Mouse (Mus musculus) embryo, embryonic 11 days (tissue): ENCODE results near the gene Chil1.

Experiments
- DNase-seq: peaks from one replicate; pipeline ENCODE4 v3.0.0-alpha.2; 2015

Gene Chil1

GRCm38 (mm10) chr1:134232778-134233531 lies 51.0 kb downstream of the Chil1 start:
- DNase-seq, result no peak

DNA sequence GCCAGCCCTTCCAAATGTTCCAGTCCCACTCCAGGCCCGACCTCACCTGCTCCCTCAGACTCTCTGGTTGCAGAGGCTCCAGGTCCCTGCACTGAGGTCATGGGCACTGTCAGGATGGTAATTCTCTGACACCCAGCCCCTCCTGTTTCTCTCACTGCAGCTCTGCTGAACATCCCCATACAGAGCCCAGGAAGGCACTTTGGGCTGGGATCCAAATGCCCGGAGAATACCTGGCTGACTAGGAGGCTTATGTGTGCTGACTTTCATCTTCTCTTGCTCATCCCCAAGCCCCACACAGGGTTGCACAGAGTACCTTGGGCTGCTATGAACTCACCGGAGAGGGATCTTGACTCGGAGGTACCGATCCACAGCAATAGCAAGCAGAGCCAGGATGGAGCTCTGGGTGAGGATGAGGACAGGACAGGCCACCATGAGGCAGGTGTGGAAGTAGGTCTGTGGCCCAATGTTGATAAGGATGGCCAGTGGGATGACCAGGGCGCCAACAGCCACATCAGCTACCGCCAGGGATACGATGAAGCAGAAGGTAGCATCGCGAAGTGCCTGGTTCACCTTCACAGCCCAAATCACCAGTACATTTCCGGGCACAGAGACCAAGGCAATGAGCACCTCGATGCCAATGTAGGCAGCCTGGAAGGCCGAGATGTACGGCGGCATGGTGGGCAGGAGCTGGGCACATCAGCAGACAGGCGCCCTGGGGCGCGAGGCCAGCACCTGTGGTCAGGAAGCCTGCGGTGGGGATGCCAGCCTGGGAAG lies 51.9 kb downstream of the Chil1 start:
- DNase-seq, result no peak

DNA sequence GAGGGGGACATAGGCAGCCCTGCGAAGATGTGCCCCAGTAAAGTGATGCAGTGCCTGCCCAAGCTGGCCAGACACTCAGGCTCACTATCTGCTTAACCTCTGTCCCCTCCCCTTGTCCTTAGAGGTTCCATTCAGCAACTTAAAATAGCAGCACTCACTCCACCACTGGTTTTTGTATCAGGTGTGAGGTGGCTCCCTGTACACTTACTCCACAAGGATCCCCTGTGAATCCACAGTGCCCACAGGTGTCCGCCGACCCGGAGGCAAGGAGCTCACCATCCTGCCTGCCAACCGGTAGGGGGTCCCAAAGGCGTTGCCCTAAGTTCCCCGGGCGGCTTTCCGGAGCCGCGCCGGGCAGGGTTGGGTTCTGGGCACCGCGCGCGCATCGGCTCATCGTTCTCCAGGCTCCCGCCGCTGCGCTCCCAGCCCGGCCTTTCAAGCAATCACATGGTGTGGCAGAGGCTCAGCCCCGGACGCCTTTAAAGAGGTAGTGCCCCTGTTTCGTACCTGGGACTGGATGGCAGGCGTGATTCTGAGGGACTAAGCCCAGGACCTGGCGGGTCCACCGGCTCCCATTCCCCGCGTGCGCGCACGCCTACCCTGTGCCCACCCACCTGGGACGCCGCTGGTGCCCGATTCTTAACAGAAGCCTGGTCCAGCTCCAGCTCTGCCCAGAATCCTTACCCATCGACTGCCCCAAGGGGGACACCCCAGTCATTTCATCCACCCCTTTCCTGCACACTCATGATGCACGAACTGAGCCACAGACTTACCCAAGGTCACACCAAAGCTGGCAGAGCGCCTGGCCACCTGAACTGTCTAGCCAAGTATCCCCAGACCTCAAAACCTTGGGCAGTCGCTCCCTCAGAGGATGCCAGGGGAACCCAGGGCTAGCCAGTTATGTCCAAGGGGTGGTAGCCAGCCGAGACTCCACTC lies 52.7 kb downstream of the Chil1 start:
- DNase-seq, result peak; percentile 59

DNA sequence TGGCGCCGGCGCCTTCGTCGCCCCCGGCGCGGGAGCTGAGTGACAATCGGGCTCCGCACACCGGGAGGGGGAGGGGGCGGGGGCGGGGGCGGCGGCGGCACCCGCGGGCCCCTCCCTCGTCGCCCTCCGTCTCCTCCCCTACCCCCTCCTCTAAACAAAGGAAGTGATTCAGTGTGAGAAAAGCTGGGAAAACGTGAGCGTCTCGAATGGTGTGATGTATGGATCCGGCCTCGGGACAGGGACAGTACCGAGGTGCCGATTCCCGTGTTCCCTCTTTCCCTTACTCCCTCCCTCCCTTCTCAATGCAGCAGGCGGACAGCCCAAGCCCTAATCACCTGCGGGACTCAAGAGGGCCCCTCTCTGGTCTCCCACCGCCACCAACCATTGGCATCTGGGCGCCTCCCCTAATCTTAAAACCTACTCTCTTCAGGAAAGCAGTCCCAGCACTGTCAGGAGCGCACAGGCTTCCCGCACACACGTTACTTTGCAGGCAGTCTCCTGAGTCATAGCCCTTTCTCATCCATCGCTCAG lies 53.5 kb downstream of the Chil1 start, which contains the start of gene Adora1:
Adora1 (minus strand) TSS at position 41 of the 531 bp plus-strand sequence.
- no peak for DNase-seq

- DNase-seq, result no peak
Observed at GRCm38 (mm10) chr1:134236142-134236541, 54.2 kb downstream of the Chil1 start.

- no peak for DNase-seq
Observed at GRCm38 (mm10) chr1:134237438-134237837, 55.5 kb downstream of the Chil1 start.
